Mouse (Mus musculus) forebrain, postnatal 0 days (tissue): ENCODE measurements around the gene Lat. TPM values are rescaled to one million over a fixed set of nuclear protein-coding genes. Genes with fewer than 3 reads are reported as not detected.

Experiments
- ATAC-seq: fragments of 200-750 bp; cut with Nextera tagmentation; 2 replicates; pipeline ENCODE4 v1.8.0; 2017; ENCODE audit warnings: mild to moderate bottlenecking, moderate library complexity
- DNase-seq: peaks from one replicate; pipeline ENCODE4 v3.0.0-alpha.2; 2015
- H3K27ac ChIP-seq: fragments of 300-500 bp; sonication (generic); 2 replicates; pipeline ENCODE4 v1.5.1; 2014; ENCODE audit warnings: low read depth, mild to moderate bottlenecking, antibody characterized with exemption, low read length, moderate library complexity, mixed read lengths
- H3K27me3 ChIP-seq: fragments of 300-500 bp; sonication (generic); 2 replicates; pipeline ENCODE4 v1.6.1; 2014; ENCODE audit warnings: mild to moderate bottlenecking, low read length, mixed read lengths; ENCODE audit not compliant: insufficient read depth
- H3K36me3 ChIP-seq: fragments of 300-500 bp; sonication (generic); 2 replicates; pipeline ENCODE4 v1.6.1; 2014; ENCODE audit warnings: mild to moderate bottlenecking, moderate library complexity; ENCODE audit not compliant: insufficient read depth
- H3K4me1 ChIP-seq: fragments of 300-500 bp; sonication (generic); 2 replicates; pipeline ENCODE4 v1.6.1; 2014; ENCODE audit warnings: antibody characterized with exemption; ENCODE audit not compliant: insufficient read depth
- H3K4me2 ChIP-seq: fragments of 300-500 bp; sonication (generic); 2 replicates; pipeline ENCODE4 v1.6.1; 2014; ENCODE audit warnings: low read depth, mild to moderate bottlenecking, moderate library complexity
- H3K4me3 ChIP-seq: fragments of 300-500 bp; sonication (generic); 2 replicates; pipeline ENCODE4 v1.5.1; 2014; ENCODE audit warnings: low read depth, low read length, mixed read lengths
- H3K9ac ChIP-seq: fragments of 300-500 bp; sonication (generic); 2 replicates; pipeline ENCODE4 v1.6.1; 2014; ENCODE audit warnings: mild to moderate bottlenecking
- H3K9me3 ChIP-seq: fragments of 300-500 bp; sonication (generic); 2 replicates; pipeline ENCODE4 v1.6.1; 2016; ENCODE audit warnings: low read length
- CTCF ChIP-seq: sonication (generic); IDR thresholded peaks from 2 replicates; pipeline ENCODE4 v1.5.1; 2016; ENCODE audit warnings: antibody characterized with exemption, control low read depth, low read depth
- WGBS: fragments of 180-500 bp; shearing (Covaris S2); extraction: QIAGEN DNeasy Blood & Tissue Kit; methylation state at CpG from one replicate; pipeline ENCODE4 v1.1.7; 2014; 5-methylcytosine and 5-hydroxymethylcytosine counted together
- polyA plus RNA-seq: library from polyadenylated mRNA; unstranded; fragments of >200 nt; fragmentation: Nextera tagmentation; extraction: Ambion mirVana; gene quantifications from 2 replicates; pipeline ENCODE4 v1.2.1, GENCODE M21; 2015
- total RNA-seq: library from RNA; depleted of rRNA; stranded (reverse); fragments of >200 nt; gene quantifications from 2 replicates; pipeline ENCODE4 v1.2.3, GENCODE M21; 2014

The Lat gene
- total and polyA plus RNA-seq, 2 experiments from 2014 or later = 0.38 to 1.4 TPM

GRCm38 (mm10) chr7:126368367-126368766 lies 1.0 kb downstream of the Lat start:
- DNase-seq = no peak
- WGBS = 90% methylated on average over 8 of the region's 8 CpGs
- ATAC-seq = no peak
- Histone ChIP-seq H3K9ac (no peak overlapping the region), H3K27me3 (no peaks in the 10 kb centered on the region), H3K9me3 (no peaks in the 10 kb centered on the region), H3K4me1 (no peaks in the 10 kb centered on the region), H3K27ac (no peak overlapping the region), H3K36me3 (peaks cover 56% of the 10 kb centered on the region), H3K4me2 (no peak overlapping the region), H3K4me3 (no peak overlapping the region)
- no peak for TF ChIP-seq CTCF

GRCm38 (mm10) chr7:126367636-126368035 lies 1.7 kb downstream of the Lat start:
- 93% methylated on average over 10 of the region's 10 CpGs for WGBS
- Histone ChIP-seq H3K4me1 (no peaks in the 10 kb centered on the region), H3K4me2 (no peak overlapping the region), H3K9ac (no peak overlapping the region), H3K9me3 (no peaks in the 10 kb centered on the region), H3K36me3 (peaks cover 48% of the 10 kb centered on the region), H3K4me3 (no peak overlapping the region), H3K27me3 (no peaks in the 10 kb centered on the region), H3K27ac (no peak overlapping the region)
- DNase-seq = no peak
- TF ChIP-seq CTCF = no peak
- ATAC-seq = no peak

DNA sequence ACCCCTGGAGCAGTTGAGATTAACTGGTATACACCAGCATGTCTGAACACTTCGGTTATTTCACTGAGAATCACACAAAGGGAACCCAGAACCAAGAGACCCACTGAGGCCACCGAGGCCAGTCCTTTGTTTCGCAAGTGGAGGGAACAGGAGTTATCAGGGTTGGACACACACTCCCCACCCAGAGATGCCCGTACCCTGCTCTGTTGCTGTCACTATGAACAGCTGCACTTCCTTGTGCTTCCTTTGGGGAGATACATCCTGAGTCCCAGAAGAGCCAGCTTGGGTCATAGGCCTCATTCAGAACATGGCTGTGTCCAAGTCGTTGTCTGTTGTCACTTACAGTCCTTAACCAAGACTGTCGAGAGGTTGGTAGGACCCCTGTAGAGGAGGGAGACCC lies 6.3 kb downstream of the Lat start:
- H3K9ac ChIP-seq = no peak overlapping the region
- no peak overlapping the region for H3K27ac ChIP-seq
- ATAC-seq (no peak), DNase-seq (no peak)
- peaks cover 11% of the 10 kb centered on the region for H3K36me3 ChIP-seq
- no peak overlapping the region for H3K4me3 ChIP-seq
- no peak overlapping the region for H3K4me2 ChIP-seq
- H3K27me3 ChIP-seq = no peaks in the 10 kb centered on the region
- no peaks in the 10 kb centered on the region for H3K4me1 ChIP-seq
- no peaks in the 10 kb centered on the region for H3K9me3 ChIP-seq
- WGBS = 85% methylated on average over 6 of the region's 6 CpGs
- no peak for TF ChIP-seq CTCF

- no peak for TF ChIP-seq CTCF
- H3K4me3 ChIP-seq = no peak overlapping the region
- H3K4me1 ChIP-seq = no peaks in the 10 kb centered on the region
- 76% methylated on average over 13 of the region's 13 CpGs for WGBS
- ATAC-seq (no peak; the same call in 1 of the 2 replicates), DNase-seq (no peak)
- no peaks in the 10 kb centered on the region for H3K9me3 ChIP-seq
- no peaks in the 10 kb centered on the region; the same call in 1 of the 2 replicates for H3K36me3 ChIP-seq
- H3K9ac ChIP-seq = no peak overlapping the region
- H3K4me2 ChIP-seq = no peak overlapping the region
- no peak overlapping the region for H3K27ac ChIP-seq
- no peaks in the 10 kb centered on the region for H3K27me3 ChIP-seq
These were observed 10.3 kb downstream of the Lat start for GRCm38 (mm10) chr7:126359049-126359448.

DNA sequence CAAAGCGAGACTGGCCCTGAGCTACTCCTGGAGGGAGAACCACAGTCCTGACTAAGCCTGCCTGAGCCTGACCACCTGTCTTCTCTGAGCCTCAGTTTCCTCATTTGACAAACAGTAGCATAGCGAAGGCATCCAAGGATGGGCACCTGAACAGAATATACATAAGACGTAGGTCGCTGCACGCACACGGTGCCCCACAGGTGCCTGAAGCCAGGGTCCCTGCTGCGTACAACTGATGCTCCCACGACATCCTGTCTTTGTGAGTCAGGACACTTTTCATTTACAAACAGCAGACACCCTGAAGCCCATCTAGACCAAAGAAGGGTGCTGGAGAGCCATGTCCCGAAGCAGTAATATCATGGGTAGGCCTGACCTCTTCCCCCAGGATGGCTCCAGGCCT lies 11.0 kb downstream of the Lat start:
- Histone ChIP-seq H3K4me2 (no peak overlapping the region), H3K9ac (no peak overlapping the region), H3K27ac (no peak overlapping the region), H3K4me1 (no peaks in the 10 kb centered on the region), H3K27me3 (no peaks in the 10 kb centered on the region), H3K4me3 (no peak overlapping the region), H3K9me3 (no peaks in the 10 kb centered on the region), H3K36me3 (no peaks in the 10 kb centered on the region)
- no peak for ATAC-seq
- WGBS = 94% methylated on average over 9 of the region's 9 CpGs
- DNase-seq = no peak
- TF ChIP-seq CTCF = no peak

GRCm38 (mm10) chr7:126357838-126358237 lies 11.5 kb downstream of the Lat start:
- Histone ChIP-seq H3K27ac (no peak overlapping the region), H3K9ac (no peak overlapping the region), H3K36me3 (no peaks in the 10 kb centered on the region), H3K27me3 (no peaks in the 10 kb centered on the region), H3K4me2 (no peak overlapping the region), H3K4me1 (no peaks in the 10 kb centered on the region), H3K9me3 (no peaks in the 10 kb centered on the region), H3K4me3 (no peak overlapping the region)
- 86% methylated on average over 6 of the region's 6 CpGs for WGBS
- TF ChIP-seq CTCF = no peak
- DNase-seq (no peak), ATAC-seq (no peak)

DNA sequence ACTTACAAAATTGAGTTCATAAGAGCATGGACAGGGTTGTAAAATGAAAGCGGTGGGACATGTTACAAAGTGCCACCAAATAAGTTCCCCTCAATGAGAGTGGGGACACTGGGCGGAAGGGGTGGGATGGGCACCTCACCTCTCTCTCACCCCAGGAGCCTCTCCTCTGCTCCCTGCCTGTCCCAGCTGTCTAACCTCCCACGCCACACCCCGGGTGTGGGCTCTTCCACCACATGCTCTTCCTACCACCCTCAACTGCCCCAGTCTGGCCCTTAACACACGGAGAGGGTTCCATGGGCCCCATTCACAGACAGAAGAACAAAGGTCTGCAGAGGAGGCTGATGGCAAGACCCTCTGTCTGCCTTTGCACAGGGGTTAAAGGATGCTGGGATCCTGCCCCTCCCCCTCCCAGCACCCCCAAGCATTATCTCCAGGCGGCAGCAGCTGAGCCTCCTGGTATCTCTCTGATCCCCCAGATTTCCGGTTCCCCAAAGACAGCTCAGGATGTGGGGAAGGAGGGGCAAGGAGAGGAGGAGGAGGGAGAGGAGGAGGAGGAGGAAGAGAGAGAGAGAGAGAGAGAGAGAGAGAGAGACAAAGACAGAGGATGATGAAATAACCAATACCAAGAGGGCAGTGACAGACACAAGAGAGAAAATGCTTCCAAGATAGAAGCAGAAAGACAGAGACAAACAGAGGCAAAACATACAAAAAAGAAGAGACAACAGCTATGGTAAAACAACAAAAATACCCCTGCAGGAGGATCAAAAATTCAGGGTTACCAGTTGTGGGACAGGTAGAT lies 12.4 kb downstream of the Lat start:
- Histone ChIP-seq H3K9me3 (no peaks in the 10 kb centered on the region), H3K27ac (no peak overlapping the region), H3K4me3 (no peak overlapping the region), H3K36me3 (no peaks in the 10 kb centered on the region), H3K9ac (no peak overlapping the region), H3K4me2 (no peak overlapping the region), H3K4me1 (no peaks in the 10 kb centered on the region), H3K27me3 (no peaks in the 10 kb centered on the region)
- no peak for ATAC-seq
- no peak for DNase-seq
- no peak for TF ChIP-seq CTCF
- WGBS = 48% methylated on average over 7 of the region's 7 CpGs
